Mouse (Mus musculus) hindbrain, embryonic 12.5 days (tissue): Measurements from ENCODE around the gene Rnf44. TPM values are rescaled to one million over a fixed set of nuclear protein-coding genes. Genes with fewer than 3 reads are reported as not detected.

Source experiments
- ATAC-seq: fragments of 200-750 bp; cut with Nextera tagmentation; 2 replicates; pipeline ENCODE4 v1.8.0; 2017; ENCODE audit warnings: moderate TSS enrichment; ENCODE audit not compliant: low FRiP score
- H3K27ac ChIP-seq: fragments of 300-500 bp; sonication (generic); 2 replicates; pipeline ENCODE4 v1.5.1; 2016; ENCODE audit warnings: mild to moderate bottlenecking
- H3K27me3 ChIP-seq: fragments of 300-500 bp; sonication (generic); 2 replicates; pipeline ENCODE4 v1.6.1; 2016; ENCODE audit warnings: mild to moderate bottlenecking
- H3K36me3 ChIP-seq: fragments of 300-500 bp; sonication (generic); 2 replicates; pipeline ENCODE4 v1.6.1; 2016; ENCODE audit warnings: mild to moderate bottlenecking
- H3K4me1 ChIP-seq: fragments of 300-500 bp; sonication (generic); 2 replicates; pipeline ENCODE4 v1.6.1; 2016
- H3K4me2 ChIP-seq: fragments of 300-500 bp; sonication (generic); replicated peaks from 2 replicates; pipeline ENCODE4 v1.6.1; 2016; ENCODE audit warnings: mild to moderate bottlenecking
- H3K4me3 ChIP-seq: fragments of 300-500 bp; sonication (generic); 2 replicates; pipeline ENCODE4 v1.5.1; 2016; ENCODE audit warnings: mild to moderate bottlenecking
- H3K9ac ChIP-seq: fragments of 300-500 bp; sonication (generic); 2 replicates; pipeline ENCODE4 v1.6.1; 2016; ENCODE audit warnings: mild to moderate bottlenecking, moderate library complexity
- H3K9me3 ChIP-seq: fragments of 300-500 bp; sonication (generic); replicated peaks from 2 replicates; pipeline ENCODE4 v1.6.1; 2016; ENCODE audit warnings: mild to moderate bottlenecking
- WGBS: fragments of 180-500 bp; shearing (Covaris S2); methylation state at CpG from one replicate; pipeline ENCODE4 v1.1.7; 2016; 5-methylcytosine and 5-hydroxymethylcytosine counted together
- polyA plus RNA-seq: library from polyadenylated mRNA; unstranded; fragments of >200 nt; fragmentation: Nextera tagmentation; extraction: Ambion mirVana; gene quantifications from 2 replicates; pipeline ENCODE4 v1.2.1, GENCODE M21; 2016

Rnf44 gene
- polyA plus RNA-seq, 1 experiment from 2014 or later, result 95.6 TPM

GRCm38 (mm10) chr13:54701243-54701642 is 7.5 kb upstream of the Rnf44 start, which contains the start of gene Cdhr2:
Gene Cdhr2, plus strand, starts transcription at chr13:54701461.
- Histone ChIP-seq H3K9me3 (no peaks in the 10 kb centered on the region), H3K27ac (no peak within 1 kb of the TSS), H3K4me3 (no peak within 1 kb of the TSS), H3K4me1 (no peaks in the 10 kb centered on the region), H3K4me2 (no peak within 1 kb of the TSS), H3K9ac (no peak within 1 kb of the TSS), H3K27me3 (peaks cover 3% of the 10 kb centered on the region), H3K36me3 (no peaks in the 10 kb centered on the region)
- WGBS, result 60% methylated on average over 5 of the region's 5 CpGs
- no peak for ATAC-seq

- no peak overlapping the region for H3K4me2 ChIP-seq
- H3K4me3 ChIP-seq, result no peak overlapping the region
- no peak for ATAC-seq
- H3K9ac ChIP-seq, result no peak overlapping the region
- H3K9me3 ChIP-seq, result no peaks in the 10 kb centered on the region
- H3K4me1 ChIP-seq, result peaks cover 23% of the 10 kb centered on the region
- no peaks in the 10 kb centered on the region for H3K36me3 ChIP-seq
- H3K27ac ChIP-seq, result no peak overlapping the region
- 91% methylated on average over 11 of the region's 11 CpGs for WGBS
- no peaks in the 10 kb centered on the region; the same call in 1 of the 2 replicates for H3K27me3 ChIP-seq
Observed at GRCm38 (mm10) chr13:54695479-54696230, 1.9 kb upstream of the Rnf44 start.

GRCm38 (mm10) chr13:54694348-54695060 is 797 bp upstream of the Rnf44 start:
- Histone ChIP-seq H3K9me3 (no peaks in the 10 kb centered on the region), H3K36me3 (no peaks in the 10 kb centered on the region), H3K4me1 (peaks cover 27% of the 10 kb centered on the region), H3K27me3 (no peaks in the 10 kb centered on the region; the same call in 1 of the 2 replicates), H3K4me3 (peak overlapping the region; percentile 97), H3K9ac (peak overlapping the region; percentile 60), H3K4me2 (peak overlapping the region; percentile 55), H3K27ac (peak overlapping the region; percentile 89)
- peak; percentile 85 for ATAC-seq
- 16% methylated on average over 26 of the region's 26 CpGs for WGBS

GRCm38 (mm10) chr13:54692711-54693557 is 773 bp downstream of the Rnf44 start:
- no peak for ATAC-seq
- Histone ChIP-seq H3K4me1 (peaks cover 32% of the 10 kb centered on the region), H3K9me3 (no peaks in the 10 kb centered on the region), H3K36me3 (no peaks in the 10 kb centered on the region), H3K4me2 (peak overlapping the region; percentile 99), H3K4me3 (peak overlapping the region; percentile 97), H3K9ac (peak overlapping the region; percentile 91), H3K27me3 (no peaks in the 10 kb centered on the region; the same call in 1 of the 2 replicates), H3K27ac (peak overlapping the region; percentile 91)
- WGBS, result 14% methylated on average over 21 of the region's 21 CpGs

GRCm38 (mm10) chr13:54691737-54692136 is 2.0 kb downstream of the Rnf44 start:
- peak overlapping the region; percentile 97; the same call in 1 of the 2 replicates for H3K4me3 ChIP-seq
- H3K27ac ChIP-seq, result no peak overlapping the region
- H3K9me3 ChIP-seq, result no peaks in the 10 kb centered on the region
- no peak for ATAC-seq
- H3K9ac ChIP-seq, result peak overlapping the region; percentile 91; the same call in 1 of the 2 replicates
- no peaks in the 10 kb centered on the region for H3K36me3 ChIP-seq
- no peaks in the 10 kb centered on the region for H3K27me3 ChIP-seq
- peaks cover 32% of the 10 kb centered on the region for H3K4me1 ChIP-seq
- H3K4me2 ChIP-seq, result peak overlapping the region; percentile 99; the same call in 1 of the 2 replicates

GRCm38 (mm10) chr13:54690151-54690740 is 3.5 kb downstream of the Rnf44 start:
- Histone ChIP-seq H3K4me3 (no peak overlapping the region), H3K4me1 (peaks cover 44% of the 10 kb centered on the region), H3K9ac (no peak overlapping the region), H3K27ac (no peak overlapping the region), H3K4me2 (no peak overlapping the region), H3K9me3 (no peaks in the 10 kb centered on the region), H3K36me3 (no peaks in the 10 kb centered on the region), H3K27me3 (no peaks in the 10 kb centered on the region)
- no peak for ATAC-seq
- WGBS, result 94% methylated on average over 8 of the region's 8 CpGs

GRCm38 (mm10) chr13:54687575-54688424 is 5.9 kb downstream of the Rnf44 start:
- Histone ChIP-seq H3K4me2 (peak overlapping the region; percentile 95), H3K9me3 (no peaks in the 10 kb centered on the region), H3K9ac (peak overlapping the region; percentile 98), H3K4me3 (peak overlapping the region; percentile 91), H3K27me3 (no peaks in the 10 kb centered on the region), H3K27ac (peak overlapping the region; percentile 98), H3K4me1 (peaks cover 52% of the 10 kb centered on the region), H3K36me3 (peaks cover 22% of the 10 kb centered on the region)
- WGBS, result under 1% methylated on average over 77 of the region's 82 CpGs
- ATAC-seq, result peak; percentile 92

DNA sequence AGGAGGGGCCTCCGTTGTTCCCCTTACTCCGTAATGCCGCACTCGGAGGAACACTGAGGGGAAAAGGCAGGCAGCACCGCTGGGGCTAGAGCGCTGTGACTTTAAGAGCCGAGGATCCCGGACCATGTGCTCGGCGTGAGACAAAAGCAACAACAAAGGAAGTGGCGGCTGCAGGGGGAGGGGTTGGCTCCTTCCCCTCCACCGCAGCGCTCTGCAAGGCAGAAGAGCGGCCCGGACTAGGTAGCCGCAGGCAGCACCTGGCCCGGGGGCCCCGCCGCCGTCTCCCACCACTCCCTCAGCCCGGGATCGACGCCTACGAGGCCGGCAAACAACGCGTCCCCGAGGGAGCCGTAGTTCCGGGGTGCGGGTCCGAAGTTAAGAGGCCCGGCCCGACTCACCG is 6.6 kb downstream of the Rnf44 start:
- H3K4me3 ChIP-seq, result peak overlapping the region; percentile 91
- no peaks in the 10 kb centered on the region for H3K9me3 ChIP-seq
- H3K27me3 ChIP-seq, result no peaks in the 10 kb centered on the region
- peaks cover 45% of the 10 kb centered on the region for H3K4me1 ChIP-seq
- peak; percentile 74 for ATAC-seq
- under 1% methylated on average over 35 of the region's 35 CpGs for WGBS
- peaks cover 29% of the 10 kb centered on the region for H3K36me3 ChIP-seq
- H3K27ac ChIP-seq, result peak overlapping the region; percentile 98
- peak overlapping the region; percentile 98 for H3K9ac ChIP-seq
- H3K4me2 ChIP-seq, result peak overlapping the region; percentile 95

- 7% methylated on average over 19 of the region's 19 CpGs for WGBS
- H3K4me3 ChIP-seq, result peak overlapping the region; percentile 91
- peak overlapping the region; percentile 95 for H3K4me2 ChIP-seq
- ATAC-seq, result no peak
- H3K9me3 ChIP-seq, result no peaks in the 10 kb centered on the region
- H3K4me1 ChIP-seq, result peaks cover 38% of the 10 kb centered on the region
- H3K36me3 ChIP-seq, result peaks cover 36% of the 10 kb centered on the region
- no peaks in the 10 kb centered on the region for H3K27me3 ChIP-seq
- peak overlapping the region; percentile 98 for H3K27ac ChIP-seq
- H3K9ac ChIP-seq, result peak overlapping the region; percentile 98
Observed at GRCm38 (mm10) chr13:54686139-54687053, 7.3 kb downstream of the Rnf44 start.

GRCm38 (mm10) chr13:54685174-54685573 is 8.5 kb downstream of the Rnf44 start:
- Histone ChIP-seq H3K9me3 (no peaks in the 10 kb centered on the region), H3K27me3 (no peaks in the 10 kb centered on the region), H3K4me3 (peak overlapping the region; percentile 91), H3K4me2 (peak overlapping the region; percentile 95), H3K9ac (peak overlapping the region; percentile 98), H3K36me3 (peaks cover 48% of the 10 kb centered on the region), H3K27ac (no peak overlapping the region), H3K4me1 (peaks cover 36% of the 10 kb centered on the region)
- WGBS, result 34% methylated on average over 2 of the region's 2 CpGs
- ATAC-seq, result no peak
